Mouse (Mus musculus): ENCODE data around the gene Stk10. TPM values are rescaled to one million over a fixed set of nuclear protein-coding genes. Genes with fewer than 3 reads are reported as not detected.

Gene Stk10
- total RNA-seq, 2 experiments from 2014 or later, result 13.9 to 16.7 TPM

DNA sequence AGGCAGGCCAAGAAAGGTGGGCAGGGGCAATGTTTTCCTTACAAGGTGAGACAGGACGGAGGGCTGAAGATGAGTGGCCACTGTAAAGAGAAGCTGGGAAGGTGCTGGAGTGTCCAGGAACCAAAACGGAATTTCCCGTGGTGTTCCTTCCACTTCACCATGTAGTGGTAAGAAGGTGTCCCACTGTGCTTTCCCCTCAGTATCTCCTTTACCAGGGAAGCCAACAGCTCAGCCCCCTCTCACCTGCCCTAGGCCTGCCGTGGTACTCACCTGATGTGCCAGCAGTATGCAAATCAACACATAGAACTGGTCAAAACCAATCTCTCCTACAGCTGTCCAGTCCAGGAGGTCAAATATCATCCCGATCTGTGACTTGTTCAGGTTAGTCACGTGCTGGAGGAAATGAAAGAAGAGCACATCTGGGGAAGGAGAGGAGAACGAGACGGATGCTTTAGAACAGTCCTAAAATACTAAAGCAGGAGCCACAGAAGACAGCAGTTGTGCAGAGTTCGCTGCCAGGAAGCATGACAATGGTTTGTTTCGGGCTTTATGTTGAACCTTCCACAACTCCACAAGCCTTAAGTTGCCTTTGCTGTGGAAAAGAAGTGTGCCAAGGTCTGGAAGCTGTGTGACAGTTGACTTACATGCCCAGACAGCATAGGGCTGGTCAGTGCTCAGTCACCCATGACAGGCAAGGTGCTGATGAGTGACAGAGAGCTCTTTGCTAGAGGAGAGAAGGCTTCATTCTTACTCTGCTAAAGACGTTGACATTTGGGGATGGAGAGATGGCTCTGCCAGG is 8.8 kb upstream of the Stk10 start:
- DNase-seq, result no peak
- intact Hi-C loops (cut with DNase I), result loop anchor here (10.0 kb wide), 1 partner anchor 180 kb away; no protein-coding TSS in a partner anchor

DNA sequence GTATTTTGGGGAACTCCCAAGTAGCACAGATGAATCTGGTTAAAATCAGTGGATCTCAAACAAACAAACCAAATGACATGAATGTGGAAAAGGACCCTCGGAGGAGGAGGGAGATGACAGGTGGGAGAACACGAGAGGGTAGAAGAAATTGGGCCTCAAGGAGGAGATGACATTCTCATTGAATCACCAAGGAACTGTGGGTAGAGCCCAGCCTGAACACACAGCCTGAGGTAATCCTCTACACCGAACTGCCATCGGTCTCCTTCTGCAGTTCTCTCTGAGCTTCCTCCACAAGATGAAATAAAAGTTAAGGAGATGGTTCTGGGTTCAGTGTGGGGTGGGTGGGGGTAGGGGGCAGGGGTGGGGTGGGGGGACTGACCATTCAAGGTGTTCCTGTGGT is 6.1 kb upstream of the Stk10 start:
- no peak for DNase-seq

DNA sequence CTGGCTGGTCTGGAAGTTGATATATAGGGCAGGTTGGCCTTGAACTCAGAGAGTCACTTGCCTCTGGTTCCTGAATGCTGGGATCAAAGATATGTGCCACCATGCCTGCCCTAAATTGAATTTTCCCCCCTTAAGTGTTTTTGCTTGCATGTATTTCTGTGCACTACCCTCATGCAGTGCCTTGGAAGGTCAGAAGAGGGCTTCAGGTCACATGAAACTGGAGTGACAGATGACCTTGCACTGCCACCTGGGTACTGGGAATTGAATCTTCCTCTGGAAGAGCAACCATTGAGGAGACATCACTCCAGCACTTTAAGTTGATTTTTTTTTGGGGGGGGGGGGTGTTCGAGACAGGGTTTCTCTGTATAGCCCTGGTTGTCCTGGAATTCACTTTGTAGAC is 3.0 kb upstream of the Stk10 start:
- intact Hi-C loops (cut with DNase I), result loop anchor here (2.0 to 5.0 kb wide), 2 partner anchors 59 to 78 kb away; no protein-coding TSS in a partner anchor
- no peak for DNase-seq

More for the DNA sequence above, 6.1 kb upstream of the Stk10 start:
- intact Hi-C loops (cut with DNase I), result loop anchor here (10.0 kb wide), 1 partner anchor 178 kb away; no protein-coding TSS in a partner anchor

DNA sequence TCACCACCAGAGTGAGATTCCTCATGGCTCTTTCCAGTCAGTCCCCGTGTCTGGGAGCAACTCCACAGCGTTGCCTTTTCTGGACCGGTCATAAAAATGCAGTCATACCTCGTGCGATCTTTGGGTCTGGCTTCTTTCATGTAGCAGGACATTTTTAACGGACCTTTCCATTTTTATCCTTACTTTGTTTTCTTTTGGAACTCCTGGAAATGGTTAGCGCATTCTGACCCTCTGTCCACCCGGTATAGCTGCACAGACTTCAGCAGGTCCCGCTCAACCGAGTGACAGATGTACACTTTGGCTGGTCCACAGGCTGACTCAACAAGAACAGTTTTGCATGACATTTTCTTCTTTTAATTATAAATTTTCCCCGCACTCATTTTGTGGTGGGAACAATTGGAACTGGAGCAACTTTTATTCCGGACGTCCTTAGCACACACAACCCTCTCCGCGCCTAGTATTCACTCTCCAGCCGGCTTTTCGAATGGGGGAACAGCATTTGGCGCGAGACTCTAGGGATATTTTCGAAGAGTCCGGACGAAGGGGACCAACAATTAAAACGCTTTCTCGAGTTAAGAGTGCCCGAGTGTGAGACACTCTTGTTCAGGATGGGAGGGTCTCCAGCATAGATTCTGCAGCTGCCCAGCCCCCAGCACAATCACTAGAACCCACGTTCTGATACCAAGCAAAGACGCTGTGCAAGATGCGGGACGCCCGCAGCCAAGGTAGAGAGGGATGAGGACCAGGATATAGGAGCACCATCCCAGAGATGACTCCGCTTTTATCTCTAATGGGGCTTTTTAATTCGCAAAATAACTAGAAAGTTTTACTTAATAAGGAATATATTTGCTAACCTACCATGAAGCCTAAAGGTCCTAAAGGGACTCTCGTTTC is 987 bp upstream of the Stk10 start, which contains the start of gene Efcab9:
Gene Efcab9 (minus strand): TSS at position 211 of the 894 bp plus-strand sequence.
- peak in 1 of 2 experiments; percentile 16 for DNase-seq
- intact Hi-C loops (cut with DNase I), result loop anchor here (2.0 to 5.0 kb wide), 2 partner anchors 57 to 80 kb away; no protein-coding TSS in a partner anchor

DNA sequence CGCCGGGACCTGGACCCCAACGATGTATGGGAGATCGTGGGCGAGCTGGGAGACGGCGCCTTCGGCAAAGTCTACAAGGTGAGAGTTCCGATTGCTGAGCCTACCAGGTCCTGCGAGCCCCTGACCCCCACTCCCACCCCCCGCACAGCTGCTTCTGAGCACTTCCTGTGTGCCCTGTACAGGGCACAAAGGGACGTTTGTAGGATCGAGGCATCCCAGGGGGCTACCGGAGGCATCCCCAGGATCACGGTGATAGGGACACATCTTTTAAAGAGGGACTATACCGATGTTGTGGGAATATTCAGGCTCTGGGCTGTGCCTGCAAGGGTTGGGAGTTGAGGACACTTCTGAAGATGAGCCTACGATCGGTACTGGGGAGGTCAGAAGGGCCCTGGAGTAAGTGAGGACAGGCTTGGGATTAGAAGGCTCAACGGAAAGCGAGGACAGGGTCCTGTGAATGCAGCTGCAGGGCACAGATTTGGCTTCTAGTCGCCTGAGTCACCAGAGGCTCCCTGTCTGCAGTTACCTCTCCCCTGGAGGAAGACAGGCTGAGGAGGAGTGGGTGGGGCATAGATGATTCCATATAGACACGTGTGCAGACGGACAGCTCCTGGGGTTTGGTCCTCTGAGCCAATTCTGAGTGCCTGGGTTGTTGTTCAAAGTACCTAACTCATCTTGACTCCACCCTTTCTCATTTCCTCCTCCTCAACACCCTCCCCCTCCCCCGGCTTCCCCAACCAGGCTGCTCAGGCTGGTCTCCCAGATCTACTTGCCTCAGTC is 567 bp downstream of the Stk10 start:
- intact Hi-C loops (cut with DNase I), result loop anchor here (2.0 to 5.0 kb wide), 3 partner anchors 17 to 81 kb away; no protein-coding TSS in a partner anchor
- DNase-seq, result peak; percentile 43 to 57

DNA sequence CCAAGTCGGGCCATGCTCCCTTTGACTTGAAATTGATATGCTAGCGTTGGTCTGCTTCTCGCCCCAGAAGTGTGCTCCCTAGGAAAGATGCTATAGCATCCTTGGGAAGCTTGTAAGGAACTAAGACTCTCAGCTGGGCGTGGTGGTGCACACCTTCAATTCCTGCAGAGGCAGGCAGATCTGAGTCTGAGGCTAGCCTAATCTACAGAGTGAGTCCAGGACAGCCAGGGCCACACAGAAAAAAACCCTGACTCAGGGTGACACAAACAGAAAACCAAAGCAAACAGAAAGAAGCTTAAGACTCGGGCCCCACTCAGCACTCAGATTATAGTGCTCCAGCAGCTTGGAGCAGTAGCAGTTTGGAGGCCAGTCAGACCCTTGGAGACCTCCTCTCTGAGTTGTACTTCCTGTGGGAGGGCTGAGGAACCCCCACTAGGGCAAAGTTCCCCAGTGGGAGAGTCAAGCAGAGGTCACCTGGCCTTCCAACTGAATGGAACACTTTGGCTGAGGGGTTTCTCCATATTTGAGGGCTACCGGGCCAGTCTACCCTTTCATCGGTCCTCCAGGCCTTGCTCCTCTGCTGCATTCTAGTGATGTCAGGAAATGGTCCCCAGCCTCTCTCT is 1.5 kb downstream of the Stk10 start:
- intact Hi-C loops (cut with DNase I), result loop anchor here (2.0 to 5.0 kb wide), 3 partner anchors 16 to 82 kb away; no protein-coding TSS in a partner anchor
- no peak for DNase-seq

DNA sequence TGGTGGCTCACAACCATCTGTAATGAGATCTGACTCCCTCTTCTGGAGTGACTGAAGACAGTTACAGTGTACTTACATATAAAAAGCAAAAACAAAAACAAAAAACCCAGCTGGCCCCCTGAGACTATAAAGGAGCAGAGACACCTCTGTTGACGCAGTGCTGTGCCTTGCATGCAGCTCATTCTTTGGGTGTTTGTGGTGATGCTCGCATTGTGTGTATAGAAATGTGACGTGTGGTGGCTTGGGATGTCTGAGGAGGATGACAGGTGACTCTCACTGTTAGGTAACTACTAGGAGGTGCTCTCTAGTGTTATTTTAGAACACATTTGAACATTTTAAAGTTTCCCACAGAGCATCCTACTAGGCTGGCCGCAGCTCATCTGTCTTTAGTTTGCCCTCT is 2.5 kb downstream of the Stk10 start:
- intact Hi-C loops (cut with DNase I), result loop anchor here (2.0 kb wide), 2 partner anchors 15 to 29 kb away; no protein-coding TSS in a partner anchor
- no peak for DNase-seq

DNA sequence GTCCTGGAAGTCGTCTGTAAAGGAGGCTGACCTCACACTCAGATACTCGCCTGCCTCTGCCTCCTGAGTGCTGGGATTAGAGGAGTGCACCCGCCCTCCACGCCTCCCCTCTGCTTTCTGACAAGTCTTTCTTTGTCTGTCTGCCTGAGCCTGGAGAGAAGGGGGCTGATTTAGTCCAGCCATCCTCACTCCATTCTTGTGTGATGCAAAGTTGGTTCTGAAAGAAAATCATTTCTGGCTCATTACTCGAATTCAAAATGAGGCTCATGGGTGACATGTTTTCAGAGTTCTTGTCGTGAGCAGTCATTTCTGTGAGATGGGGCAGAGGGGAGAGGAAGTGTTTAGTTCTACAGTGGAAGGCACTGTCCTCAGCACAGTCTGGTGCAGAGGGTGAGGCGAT is 3.8 kb downstream of the Stk10 start:
- DNase-seq, result no peak
- intact Hi-C loops (cut with DNase I), result no loop called here

DNA sequence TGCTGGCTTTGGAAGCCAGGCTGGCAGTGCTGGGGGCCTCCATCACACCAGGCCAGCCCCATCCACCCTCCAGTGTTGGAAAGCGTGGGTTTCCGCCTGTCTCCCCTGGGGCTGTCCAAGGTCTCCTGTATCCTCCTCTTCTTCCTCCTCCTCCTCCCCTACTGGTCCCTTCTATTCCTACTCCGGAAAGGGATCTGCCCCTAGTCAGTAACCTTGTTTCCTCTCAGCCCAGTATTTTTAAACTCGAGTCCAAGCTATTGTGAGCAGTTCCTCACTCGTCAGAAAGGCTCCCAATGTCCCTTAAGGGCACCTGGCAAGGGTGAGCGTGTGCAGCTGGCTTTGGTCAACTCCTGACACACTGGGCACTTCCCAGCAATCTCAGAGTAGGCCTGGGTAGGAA is 5.3 kb downstream of the Stk10 start:
- DNase-seq, result peak; percentile 50 to 51
- intact Hi-C loops (cut with DNase I), result no loop called here

DNA sequence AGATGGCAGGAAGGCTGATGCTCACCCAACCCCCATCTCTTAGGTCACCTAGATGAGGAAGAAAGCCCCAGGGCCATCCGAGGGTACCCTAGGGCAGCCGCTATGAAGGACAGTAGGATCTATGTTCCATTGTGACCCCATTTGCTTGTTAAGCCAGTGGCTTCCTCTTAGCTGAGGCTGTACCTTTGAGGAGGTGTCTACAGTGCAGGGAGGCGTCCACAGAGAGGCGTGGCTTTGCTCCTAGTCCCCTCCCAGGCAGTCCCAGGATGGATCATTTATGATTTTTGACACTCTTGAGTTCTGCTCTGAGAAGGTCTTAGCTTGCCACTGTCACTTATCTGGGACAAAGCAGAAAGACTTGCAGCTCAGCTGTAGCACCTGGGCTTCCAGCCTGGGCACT is 5.7 kb downstream of the Stk10 start:
- intact Hi-C loops (cut with DNase I), result no loop called here
- DNase-seq, result no peak

DNA sequence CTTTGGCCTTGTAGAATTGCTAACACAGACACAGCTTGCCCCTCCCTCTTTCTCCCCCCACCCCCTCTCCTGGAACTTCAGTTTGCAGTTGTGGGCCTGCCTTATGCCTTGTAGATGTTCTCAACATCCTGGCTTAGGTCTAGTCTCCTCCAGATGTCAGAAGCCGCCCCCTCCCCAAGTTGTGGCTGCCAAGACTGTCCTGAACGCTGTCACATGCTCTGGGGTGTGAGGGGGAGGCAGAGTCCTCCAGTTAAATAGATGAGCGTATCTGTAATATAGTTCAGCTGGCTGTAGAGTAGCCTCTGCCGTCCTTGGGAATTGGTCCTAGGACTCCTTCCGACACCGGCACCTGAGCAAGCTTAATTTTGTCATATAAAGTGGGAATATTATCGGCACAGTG is 6.6 kb downstream of the Stk10 start:
- intact Hi-C loops (cut with DNase I), result no loop called here
- no peak for DNase-seq

DNA sequence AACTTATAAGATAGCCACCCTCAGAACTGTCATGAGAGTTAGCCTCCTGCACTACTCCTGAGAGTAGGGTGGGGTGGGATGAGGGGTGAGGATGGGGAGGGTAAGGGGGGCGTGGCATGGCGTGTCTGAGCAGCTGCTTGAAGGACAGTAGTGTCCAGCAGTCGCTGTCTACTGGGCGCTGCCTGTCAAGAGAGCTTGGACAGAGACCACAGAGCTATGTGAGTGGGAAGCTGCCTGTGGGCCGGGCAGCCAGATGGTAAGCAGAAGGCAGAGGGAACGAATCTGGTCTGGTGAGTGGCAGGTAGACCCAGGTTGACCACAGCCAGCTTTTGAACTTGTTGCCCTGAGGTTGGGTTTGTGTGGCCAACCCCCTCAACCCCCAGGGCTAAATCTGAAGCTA is 7.4 kb downstream of the Stk10 start:
- DNase-seq, result no peak
- intact Hi-C loops (cut with DNase I), result no loop called here

DNA sequence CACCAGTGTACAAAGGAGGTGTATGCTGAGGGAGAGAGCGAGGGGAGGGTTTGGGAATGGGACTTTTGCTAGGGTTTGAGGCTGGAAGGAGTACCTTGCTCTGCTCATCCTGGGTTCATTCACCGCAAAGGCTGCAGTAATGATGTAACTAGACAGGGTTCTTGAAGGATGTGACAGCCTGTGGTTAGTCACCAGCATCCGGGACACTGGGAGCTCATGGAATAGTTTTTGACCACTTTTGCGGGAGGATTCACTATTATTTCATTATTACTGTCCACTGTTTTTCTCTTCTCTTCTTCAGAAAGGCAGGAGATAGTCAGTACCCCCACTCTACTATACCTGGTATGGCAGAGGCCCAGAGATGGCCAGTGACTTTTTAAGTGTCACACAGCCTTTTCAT is 9.1 kb downstream of the Stk10 start:
- intact Hi-C loops (cut with DNase I), result no loop called here
- DNase-seq, result no peak

DNA sequence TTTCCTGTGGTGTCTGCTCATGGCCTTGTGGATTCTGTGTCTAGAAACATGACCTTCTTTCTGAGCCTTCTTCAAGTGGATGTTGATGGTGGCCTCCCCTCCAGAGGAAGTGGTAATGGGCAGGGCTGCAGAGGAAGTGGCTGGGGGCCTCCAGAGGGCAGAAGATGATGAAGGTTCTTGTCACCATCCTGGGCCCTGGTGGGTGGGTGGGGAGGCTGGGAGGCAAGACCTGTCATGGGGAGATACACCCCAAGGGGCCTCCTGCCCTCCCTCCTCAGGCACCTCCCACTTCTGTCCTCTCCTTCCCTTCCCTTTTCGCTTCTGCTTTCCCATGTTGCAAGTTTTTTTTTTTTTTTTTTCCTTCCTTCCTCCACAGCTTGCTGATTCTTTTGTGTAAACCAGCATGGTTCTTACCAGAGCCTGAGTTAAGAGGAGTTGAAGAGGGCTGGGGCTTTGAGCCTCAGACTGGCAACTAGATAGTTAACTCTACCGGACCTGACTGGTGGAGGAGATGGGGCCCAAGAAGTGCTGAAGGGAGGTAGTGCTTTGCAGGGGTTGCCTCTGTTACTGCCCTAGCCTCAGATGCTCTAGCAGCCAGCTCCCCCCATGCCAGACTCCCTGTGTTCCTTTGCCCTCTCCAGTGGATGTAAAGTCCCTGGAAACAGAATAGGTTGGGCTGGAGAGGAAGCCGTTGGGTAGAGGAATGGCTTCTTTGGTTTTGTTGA is 9.7 kb downstream of the Stk10 start:
- intact Hi-C loops (cut with DNase I), result no loop called here
- DNase-seq, result peak in 1 of 2 experiments; percentile 37

DNA sequence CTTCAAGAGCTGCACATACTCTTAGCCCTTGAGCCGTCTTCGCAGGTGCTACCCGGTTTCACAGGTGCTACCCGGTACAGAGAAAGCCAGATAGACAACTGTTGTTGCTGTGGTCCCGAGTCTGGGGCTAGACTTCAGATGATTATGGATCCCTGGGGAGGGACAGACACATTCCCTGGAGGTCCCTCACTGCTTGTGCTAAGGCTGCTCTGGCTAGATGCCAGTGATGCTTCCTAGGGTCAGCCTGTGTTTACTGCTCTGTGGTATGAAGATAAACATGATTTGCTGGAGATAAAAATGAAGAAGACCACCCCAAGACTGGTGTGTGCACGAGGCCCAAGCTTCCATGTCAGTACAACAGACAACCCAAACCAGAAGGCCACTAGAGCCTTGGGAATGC is 10.9 kb downstream of the Stk10 start:
- intact Hi-C loops (cut with DNase I), result no loop called here
- DNase-seq, result no peak

DNA sequence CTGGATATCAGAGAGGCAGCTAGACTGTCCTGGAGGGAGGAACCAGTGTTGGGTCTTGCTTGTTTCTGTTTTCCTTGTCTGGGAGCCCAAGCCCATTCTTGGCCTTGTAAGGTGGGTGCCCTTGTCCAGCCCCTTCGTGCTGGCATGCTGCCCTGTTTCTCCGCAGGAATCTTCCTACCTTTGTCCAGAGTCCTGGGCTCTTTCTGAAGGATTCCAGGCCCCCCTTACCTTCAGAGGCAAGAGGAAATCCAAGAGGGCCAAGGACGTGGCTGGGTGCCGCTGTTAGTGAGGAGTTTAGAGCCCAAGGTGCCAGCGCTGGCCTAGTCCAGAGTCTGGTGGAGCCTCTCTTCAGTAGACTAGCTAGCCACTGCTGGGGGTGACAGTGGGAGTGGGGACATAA is 11.4 kb downstream of the Stk10 start:
- no peak for DNase-seq
- intact Hi-C loops (cut with DNase I), result no loop called here

DNA sequence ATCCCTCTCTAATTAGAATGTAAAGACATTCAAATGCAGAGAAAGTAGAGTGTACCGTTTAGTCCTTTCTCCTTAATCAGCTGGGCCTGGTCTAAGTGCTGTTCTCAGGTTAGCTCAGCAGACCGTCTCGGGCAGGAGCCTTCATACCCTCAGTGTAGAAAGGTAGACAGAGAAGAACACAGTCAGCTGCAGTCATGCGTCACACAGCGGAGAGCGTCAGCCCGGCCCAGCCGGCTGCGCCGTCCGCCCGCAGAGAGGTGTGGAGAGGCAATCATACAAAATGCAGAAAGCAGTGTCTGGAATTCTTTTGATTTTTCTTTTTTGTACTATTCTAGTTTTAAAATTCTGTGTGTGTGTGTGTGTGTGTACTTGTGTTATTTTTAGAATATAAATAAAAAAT is 12.5 kb downstream of the Stk10 start:
- no peak for DNase-seq
- intact Hi-C loops (cut with DNase I), result no loop called here

DNA sequence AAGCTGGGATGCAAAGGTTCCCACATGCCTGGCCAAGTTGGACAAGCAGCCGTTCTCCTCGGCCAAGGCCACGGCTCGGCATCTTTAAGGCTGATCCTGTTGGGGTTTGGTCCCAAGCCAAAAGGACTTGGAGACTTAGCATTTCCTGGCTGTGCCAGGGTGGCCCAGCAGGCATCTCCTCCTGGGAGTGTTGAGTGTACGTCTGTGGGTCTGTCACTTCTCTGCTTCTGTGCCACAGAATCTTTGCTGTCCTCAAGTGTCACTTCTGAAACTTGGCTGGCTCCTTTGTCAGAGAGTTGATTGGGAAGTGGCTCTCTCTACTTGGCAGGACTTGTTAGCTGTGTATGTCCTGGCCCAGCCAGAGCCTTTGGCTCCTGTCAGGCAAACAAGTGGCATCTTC is 13.4 kb downstream of the Stk10 start:
- intact Hi-C loops (cut with DNase I), result no loop called here
- DNase-seq, result peak; percentile 66 to 69

DNA sequence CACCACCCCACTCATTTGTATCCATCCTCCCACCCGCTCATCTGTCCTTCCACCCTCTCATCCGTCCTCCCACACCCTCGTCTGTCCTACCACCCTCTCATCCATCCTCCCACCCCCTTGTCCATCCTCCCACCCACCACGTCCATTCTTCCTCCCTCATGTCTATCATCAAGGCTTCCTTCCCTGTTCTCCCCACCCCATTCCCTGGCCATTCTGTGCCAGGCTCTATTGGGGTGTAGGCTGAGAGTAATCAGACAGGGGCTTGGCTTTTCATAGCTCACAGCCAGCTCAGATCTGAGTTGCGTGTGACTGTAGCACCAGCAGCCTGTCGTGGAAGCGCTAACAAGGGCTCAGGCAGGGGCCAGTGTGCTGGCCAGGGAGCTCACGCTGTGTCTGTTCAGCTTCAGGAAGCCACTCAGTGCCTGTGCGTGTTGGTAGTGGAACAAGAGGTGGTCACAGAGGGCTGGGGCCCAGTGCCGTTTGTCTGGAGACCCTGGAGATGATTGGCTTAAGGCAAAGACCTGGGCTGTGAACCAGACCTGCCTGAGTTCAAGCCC is 14.4 kb downstream of the Stk10 start:
- intact Hi-C loops (cut with DNase I), result no loop called here
- DNase-seq, result no peak
